Mouse (Mus musculus) heart, adult 2 months (tissue): ENCODE results near the gene Arpc2. TPM values are rescaled to one million over a fixed set of nuclear protein-coding genes. Genes with fewer than 3 reads are reported as not detected.

Source experiments
- DNase-seq, 2 experiments: peaks; one replicate each; pipeline ENCODE4 v3.0.0; 2021
- H3K27ac ChIP-seq: fragments of 200-600 bp; 2 replicates; pipeline ENCODE4 v1.8.1; 2022
- H3K27me3 ChIP-seq: fragments of 200-500 bp; 2 replicates; pipeline ENCODE4 v1.6.1; 2012; ENCODE audit warnings: mild to moderate bottlenecking, low read length, inconsistent platforms, mixed read lengths; ENCODE audit not compliant: control insufficient read depth, insufficient read depth
- H3K36me3 ChIP-seq: fragments of 200-500 bp; 2 replicates; pipeline ENCODE4 v1.6.1; 2012; ENCODE audit warnings: low read length, inconsistent platforms; ENCODE audit not compliant: control insufficient read depth, insufficient read depth
- H3K4me1 ChIP-seq: fragments of 200-500 bp; 2 replicates; pipeline ENCODE4 v1.6.1; 2011; ENCODE audit warnings: low read length; ENCODE audit not compliant: control insufficient read depth, insufficient read depth
- H3K4me3 ChIP-seq: fragments of 200-600 bp; 2 replicates; pipeline ENCODE4 v1.8.1; 2022
- H3K79me2 ChIP-seq: fragments of 200-500 bp; replicated peaks from 2 replicates; pipeline ENCODE4 v1.6.1; 2012; ENCODE audit warnings: mild to moderate bottlenecking, inconsistent platforms, low read length, moderate library complexity, mixed read lengths; ENCODE audit not compliant: control insufficient read depth, insufficient read depth
- H3K9ac ChIP-seq: fragments of 200-500 bp; 2 replicates; pipeline ENCODE4 v1.6.1; 2012; ENCODE audit warnings: low read depth, mild to moderate bottlenecking, control low read depth, inconsistent platforms, low read length, mixed read lengths
- CTCF ChIP-seq: fragments of 200-600 bp; IDR thresholded peaks from 2 replicates; pipeline ENCODE4 v1.8.1; 2022; ENCODE audit warnings: antibody characterized with exemption, mild to moderate bottlenecking, moderate library complexity
- EP300 ChIP-seq: fragments of 200-500 bp; IDR thresholded peaks from 2 replicates; pipeline ENCODE4 v1.6.1; 2011; ENCODE audit warnings: low read depth, low read length, control low read depth; ENCODE audit not compliant: insufficient read depth
- POLR2A ChIP-seq: fragments of 200-500 bp; IDR thresholded peaks from 2 replicates; pipeline ENCODE4 v1.6.1; 2011; ENCODE audit warnings: mild to moderate bottlenecking, low read depth, low read length, control low read depth; ENCODE audit not compliant: insufficient read depth
- WGBS: fragments of 180-500 bp; shearing (Covaris S2); methylation state at CpG from one replicate; pipeline ENCODE4 v1.1.7; 2018; 5-methylcytosine and 5-hydroxymethylcytosine counted together
- intact Hi-C: fragments of 180-260 bp; cut with DNase I; formaldehyde crosslinking; loops from one replicate; pipeline ENCODE4 v1.15.1; 2025
- polyA plus RNA-seq: library from polyadenylated mRNA; depleted of rRNA; stranded (reverse); fragments of >200 nt; gene quantifications from 2 replicates; pipeline ENCODE4 v1.2.3, GENCODE M21; 2012
- total RNA-seq, 2 experiments: library from RNA; stranded (reverse); gene quantifications; 2 replicates each; pipeline ENCODE4 v1.2.3; 2021

Arpc2 gene
- total and polyA plus RNA-seq, 3 experiments: 85.5 to 132 (median 130) TPM

DNA sequence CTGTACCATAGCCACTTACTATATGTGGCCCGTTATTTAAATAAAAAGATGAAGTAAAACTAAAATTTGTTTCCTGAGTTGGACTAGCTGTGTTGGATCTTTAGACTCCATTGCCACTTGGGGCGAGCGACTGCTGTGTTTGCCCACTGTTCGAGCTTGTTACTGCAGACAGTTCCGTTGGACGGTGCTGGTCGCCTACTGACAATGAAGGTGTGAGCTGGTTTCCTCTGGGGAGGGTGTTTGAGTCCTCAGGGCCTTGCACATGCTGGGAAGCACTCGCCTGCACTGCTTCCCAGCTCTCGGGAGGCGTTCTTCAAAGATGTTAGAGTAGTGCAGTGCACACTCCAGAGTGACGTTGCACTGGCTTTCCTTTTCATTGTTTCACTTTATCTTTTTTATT lies 3.7 kb downstream of the Arpc2 start:
- 4% methylated on average over 11 of the region's 11 CpGs for WGBS
- peak overlapping the region; percentile 72 for H3K9ac ChIP-seq
- H3K36me3 ChIP-seq: peaks cover 43% of the 10 kb centered on the region
- H3K4me3 ChIP-seq: peak overlapping the region; percentile 41
- H3K79me2 ChIP-seq: peaks cover 10% of the 10 kb centered on the region
- no peaks in the 10 kb centered on the region for H3K27me3 ChIP-seq
- peak; percentile 29 to 47 for DNase-seq
- peaks cover 20% of the 10 kb centered on the region for H3K4me1 ChIP-seq
- TF ChIP-seq EP300 (no peak), POLR2A (no peak), CTCF (no peak)
- intact Hi-C loops: no loop called here
- peak overlapping the region; percentile 62 for H3K27ac ChIP-seq

DNA sequence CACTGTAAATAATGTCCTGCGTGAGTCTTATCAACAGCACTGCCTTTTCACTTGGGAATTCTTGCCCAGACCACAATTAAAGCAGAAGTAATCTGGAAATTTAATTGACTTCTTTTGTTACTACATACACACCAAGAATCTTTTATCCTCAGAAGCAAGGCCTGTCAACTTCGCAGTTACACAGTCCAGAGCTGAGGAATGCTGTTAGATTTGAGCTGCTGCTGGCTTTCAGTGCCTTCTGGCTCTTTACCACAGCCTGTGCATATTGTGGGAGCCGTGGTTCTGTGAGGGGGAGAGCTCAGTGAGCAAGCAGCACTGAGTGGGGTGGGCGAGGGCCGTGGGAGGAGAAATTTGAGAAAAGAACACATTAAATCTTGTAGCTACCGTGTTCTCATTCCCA lies 4.4 kb downstream of the Arpc2 start:
- Histone ChIP-seq H3K4me3 (peak overlapping the region; percentile 41; the same call in 1 of the 2 replicates), H3K36me3 (peaks cover 47% of the 10 kb centered on the region), H3K27ac (peak overlapping the region; percentile 62), H3K79me2 (peaks cover 11% of the 10 kb centered on the region), H3K4me1 (peaks cover 22% of the 10 kb centered on the region), H3K27me3 (no peaks in the 10 kb centered on the region), H3K9ac (peak overlapping the region; percentile 56)
- no peak for TF ChIP-seq EP300
- no peak for TF ChIP-seq POLR2A
- no peak for TF ChIP-seq CTCF
- intact Hi-C loops: no loop called here
- WGBS: 7% methylated on average over 6 of the region's 6 CpGs
- DNase-seq: peak; percentile 16 to 50

DNA sequence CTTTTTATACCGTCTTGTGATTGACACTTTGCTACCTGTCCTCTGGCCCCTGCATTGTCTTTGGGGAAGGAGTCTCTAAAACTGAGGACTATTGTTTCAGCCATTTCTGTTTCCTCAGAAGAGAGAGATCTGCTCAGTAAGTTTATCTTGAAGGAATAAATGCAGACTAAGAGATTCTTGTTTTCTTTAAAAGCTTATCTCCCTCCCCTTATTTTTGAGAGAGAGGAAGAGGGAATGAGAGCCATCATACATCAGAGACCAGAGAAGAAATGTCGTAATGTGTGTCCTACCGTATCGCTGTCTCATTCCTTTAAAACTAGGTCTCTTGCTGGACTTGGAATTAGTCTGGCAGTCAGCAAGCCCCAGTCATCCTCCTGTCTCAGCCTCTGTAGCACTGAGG lies 4.9 kb downstream of the Arpc2 start:
- H3K4me1 ChIP-seq: peaks cover 25% of the 10 kb centered on the region
- intact Hi-C loops: no loop called here
- H3K9ac ChIP-seq: 0 out of 2 replicates have a peak overlapping the region, but pooled peaks have one; percentile 28
- peak overlapping the region; percentile 62 for H3K27ac ChIP-seq
- H3K27me3 ChIP-seq: no peaks in the 10 kb centered on the region
- DNase-seq: no peak
- TF ChIP-seq CTCF (no peak), POLR2A (no peak), EP300 (no peak)
- WGBS: 12% methylated on average over 4 of the region's 4 CpGs
- H3K36me3 ChIP-seq: peaks cover 52% of the 10 kb centered on the region
- no peak overlapping the region for H3K4me3 ChIP-seq
- H3K79me2 ChIP-seq: peaks cover 12% of the 10 kb centered on the region

DNA sequence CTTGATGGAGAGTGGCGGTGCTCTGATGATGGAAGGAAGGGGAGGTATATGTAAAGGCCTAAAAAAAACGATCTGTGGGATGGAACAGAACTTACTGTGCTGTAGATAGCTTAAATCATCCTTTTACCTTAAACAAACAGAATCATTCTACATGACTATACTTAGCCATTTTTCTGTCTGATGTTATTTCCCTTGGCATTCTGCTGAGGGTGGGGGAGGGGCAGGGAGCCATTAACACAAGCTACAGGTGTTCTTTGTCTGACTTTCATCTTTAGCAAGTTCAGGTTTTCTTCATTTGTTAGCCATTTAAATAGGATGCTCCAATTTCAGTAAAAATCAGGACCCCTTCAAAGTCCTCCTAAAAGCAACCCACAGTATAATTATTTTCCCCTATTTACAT lies 9.6 kb downstream of the Arpc2 start:
- no peak overlapping the region for H3K27ac ChIP-seq
- intact Hi-C loops: no loop called here
- H3K79me2 ChIP-seq: peaks cover 10% of the 10 kb centered on the region
- H3K9ac ChIP-seq: no peak overlapping the region
- peaks cover 29% of the 10 kb centered on the region for H3K4me1 ChIP-seq
- H3K27me3 ChIP-seq: no peaks in the 10 kb centered on the region
- DNase-seq: no peak
- WGBS: 59% methylated on average over 2 of the region's 2 CpGs
- no peak for TF ChIP-seq POLR2A
- no peak for TF ChIP-seq CTCF
- no peak for TF ChIP-seq EP300
- no peak overlapping the region for H3K4me3 ChIP-seq
- H3K36me3 ChIP-seq: peaks cover 62% of the 10 kb centered on the region

DNA sequence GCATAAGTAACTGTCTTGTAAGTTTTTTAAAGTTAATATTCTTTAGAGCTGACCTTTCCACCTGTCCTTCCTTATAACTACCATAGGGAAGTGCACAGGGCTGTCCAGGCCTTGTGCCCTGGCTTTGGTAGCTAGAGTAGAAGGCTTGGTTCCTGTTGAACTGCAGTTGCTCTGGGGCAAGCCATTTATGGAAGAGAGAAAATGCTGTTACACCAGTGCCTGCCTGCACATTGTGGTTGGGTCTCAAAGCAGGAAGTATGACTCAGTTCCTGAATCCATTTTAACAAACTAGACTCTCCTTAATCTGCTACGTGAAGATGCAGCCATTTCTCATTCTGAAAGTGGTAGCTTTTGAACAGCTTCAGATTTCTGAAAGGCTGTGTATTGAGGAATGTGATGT lies 12.9 kb downstream of the Arpc2 start:
- TF ChIP-seq POLR2A (0 out of 2 replicates have a peak, but pooled peaks have one; percentile 21), CTCF (no peak), EP300 (peak; percentile 55; the same call in 1 of the 2 replicates)
- peak overlapping the region; percentile 13; the same call in 1 of the 2 replicates for H3K4me3 ChIP-seq
- H3K4me1 ChIP-seq: peaks cover 22% of the 10 kb centered on the region
- H3K9ac ChIP-seq: no peak overlapping the region
- intact Hi-C loops: no loop called here
- H3K27me3 ChIP-seq: no peaks in the 10 kb centered on the region
- WGBS: 12% methylated on average over 1 of the region's 1 CpGs
- H3K27ac ChIP-seq: peak overlapping the region; percentile 82
- peak; percentile 40 to 71 for DNase-seq
- H3K36me3 ChIP-seq: peaks cover 63% of the 10 kb centered on the region
- peaks cover 7% of the 10 kb centered on the region for H3K79me2 ChIP-seq

DNA sequence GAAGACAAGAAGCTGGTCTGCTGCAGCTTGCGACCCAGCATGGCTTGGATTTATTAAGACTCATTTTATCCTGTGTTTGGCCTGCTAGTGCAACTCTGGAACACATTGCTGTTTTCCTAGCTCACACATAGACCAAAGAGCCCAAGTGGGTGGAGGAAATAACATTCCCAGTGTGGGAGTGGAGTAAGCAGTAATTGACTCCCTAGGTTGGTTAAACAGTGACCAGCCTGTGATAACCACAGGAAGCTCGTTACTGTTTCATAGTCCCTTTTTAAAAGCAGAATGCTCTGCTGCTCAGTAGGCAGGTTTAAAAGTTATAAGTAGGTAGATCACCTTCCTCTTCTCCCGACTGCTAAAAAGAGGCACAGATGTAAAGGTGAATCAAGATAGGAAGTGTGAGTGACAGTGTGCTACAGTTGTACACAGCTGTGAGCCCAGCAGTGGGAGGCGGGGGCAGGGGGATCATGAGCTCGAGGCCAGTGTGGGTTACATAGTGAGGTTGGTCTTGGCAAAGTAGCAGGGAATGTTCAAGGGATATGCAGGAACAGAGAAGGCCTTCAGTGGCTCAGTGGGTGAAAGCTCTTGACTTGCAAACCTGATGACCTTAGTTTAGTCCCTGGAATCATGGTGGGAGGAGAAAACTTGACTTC lies 13.6 kb downstream of the Arpc2 start:
- Histone ChIP-seq H3K27me3 (no peaks in the 10 kb centered on the region), H3K27ac (peak overlapping the region; percentile 82), H3K4me3 (peak overlapping the region; percentile 13; the same call in 1 of the 2 replicates), H3K9ac (no peak overlapping the region), H3K79me2 (peaks cover 6% of the 10 kb centered on the region), H3K4me1 (peaks cover 21% of the 10 kb centered on the region), H3K36me3 (peaks cover 61% of the 10 kb centered on the region)
- TF ChIP-seq EP300 (no peak), CTCF (no peak), POLR2A (no peak)
- peak in 1 of 2 experiments; percentile 20 for DNase-seq
- intact Hi-C loops: no loop called here
- 33% methylated on average over 5 of the region's 5 CpGs for WGBS
